Mouse (Mus musculus) heart, adult 18-20 months (tissue): Measurements from ENCODE around the gene Gapdh. TPM values are rescaled to one million over a fixed set of nuclear protein-coding genes. Genes with fewer than 3 reads are reported as not detected.
A peak's percentile ranks its signal among the peaks of the same experiment; 100 is the strongest.
"Not testable (repeated sequence)": the region's sequence is repeated elsewhere in the genome, so short reads cannot be mapped to it uniquely, and the experiment has no call there.

Experiments used
- DNase-seq, 2 experiments: peaks; one replicate each; pipeline ENCODE4 v3.0.0; 2021 to 2022; ENCODE audit warnings: mixed read lengths in 1 of 2
- total RNA-seq, 2 experiments: library from RNA; stranded (reverse); gene quantifications; 2 replicates each; pipeline ENCODE4 v1.2.3; 2021

The Gapdh gene
- total RNA-seq, 2 experiments from 2014 or later = 4,422 to 5,568 TPM

- no peak for DNase-seq
Measured at GRCm38 (mm10) chr6:125168086-125168485, 1.8 kb upstream of the Gapdh start.

DNA sequence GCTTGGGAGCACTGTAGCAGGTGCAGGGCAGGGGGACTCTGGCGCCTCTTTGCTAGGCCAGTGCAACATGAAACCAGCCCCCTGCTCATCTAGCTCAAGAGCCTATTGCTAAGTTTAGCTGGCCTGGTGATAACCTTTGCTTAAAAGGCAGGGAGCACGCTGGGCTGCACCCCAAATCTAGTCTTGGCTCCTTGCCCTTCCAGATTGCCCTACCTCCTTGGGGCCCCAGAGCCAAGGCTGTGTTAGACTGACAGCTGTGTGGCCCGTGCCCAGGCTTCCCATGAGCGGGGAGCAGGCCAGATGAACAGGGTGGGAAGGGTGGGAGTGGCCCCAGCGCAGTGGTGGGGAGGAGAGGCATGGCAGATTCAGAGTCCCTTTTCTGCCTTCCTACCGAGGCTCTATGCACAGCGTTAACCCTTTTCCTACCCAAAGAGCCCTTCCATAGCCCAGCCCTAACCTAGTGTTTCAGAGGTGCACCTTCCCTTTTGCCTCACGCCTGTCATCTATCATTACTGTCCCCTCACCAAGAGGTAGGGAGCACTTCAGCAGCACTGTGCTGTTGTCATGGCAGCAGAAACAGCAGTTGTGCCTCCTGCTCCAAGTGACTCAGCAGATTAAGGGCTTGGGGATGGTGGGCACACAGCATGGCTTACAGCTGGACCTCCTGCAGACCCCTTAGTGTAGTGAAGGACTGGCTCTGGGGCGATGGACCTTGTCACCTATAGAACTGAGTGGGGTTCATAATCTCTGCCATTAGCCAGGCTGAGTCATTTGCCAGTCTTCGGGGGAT is 789 bp upstream of the Gapdh start:
- DNase-seq = peak in 1 of 2 experiments; percentile 87

DNA sequence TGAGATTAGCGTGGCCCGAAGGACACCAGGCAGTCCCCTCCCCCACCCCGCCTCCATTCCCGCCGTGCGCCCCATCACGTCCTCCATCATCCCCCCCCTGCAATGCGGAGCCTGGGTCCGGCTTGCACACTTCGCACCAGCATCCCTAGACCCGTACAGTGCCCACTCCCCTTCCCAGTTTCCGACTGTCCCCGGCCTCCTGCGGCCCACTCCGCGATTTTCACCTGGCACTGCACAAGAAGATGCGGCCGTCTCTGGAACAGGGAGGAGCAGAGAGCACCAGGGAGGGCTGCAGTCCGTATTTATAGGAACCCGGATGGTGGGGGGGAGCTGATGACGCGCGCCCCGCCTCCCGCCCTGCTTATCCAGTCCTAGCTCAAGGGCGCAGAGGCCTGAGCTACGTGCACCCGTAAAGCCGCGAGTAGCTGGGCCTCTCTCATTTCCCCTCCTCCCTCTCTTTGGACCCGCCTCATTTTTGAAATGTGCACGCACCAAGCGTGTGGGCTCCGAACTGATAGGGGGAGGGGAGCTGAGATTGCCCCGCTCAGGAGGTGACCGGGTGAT is 857 bp downstream of the Gapdh start:
- DNase-seq = peak; percentile 98 to 99

- DNase-seq = peak; percentile 64 to 76
Measured at GRCm38 (mm10) chr6:125164672-125165327, 1.5 kb downstream of the Gapdh start.

DNA sequence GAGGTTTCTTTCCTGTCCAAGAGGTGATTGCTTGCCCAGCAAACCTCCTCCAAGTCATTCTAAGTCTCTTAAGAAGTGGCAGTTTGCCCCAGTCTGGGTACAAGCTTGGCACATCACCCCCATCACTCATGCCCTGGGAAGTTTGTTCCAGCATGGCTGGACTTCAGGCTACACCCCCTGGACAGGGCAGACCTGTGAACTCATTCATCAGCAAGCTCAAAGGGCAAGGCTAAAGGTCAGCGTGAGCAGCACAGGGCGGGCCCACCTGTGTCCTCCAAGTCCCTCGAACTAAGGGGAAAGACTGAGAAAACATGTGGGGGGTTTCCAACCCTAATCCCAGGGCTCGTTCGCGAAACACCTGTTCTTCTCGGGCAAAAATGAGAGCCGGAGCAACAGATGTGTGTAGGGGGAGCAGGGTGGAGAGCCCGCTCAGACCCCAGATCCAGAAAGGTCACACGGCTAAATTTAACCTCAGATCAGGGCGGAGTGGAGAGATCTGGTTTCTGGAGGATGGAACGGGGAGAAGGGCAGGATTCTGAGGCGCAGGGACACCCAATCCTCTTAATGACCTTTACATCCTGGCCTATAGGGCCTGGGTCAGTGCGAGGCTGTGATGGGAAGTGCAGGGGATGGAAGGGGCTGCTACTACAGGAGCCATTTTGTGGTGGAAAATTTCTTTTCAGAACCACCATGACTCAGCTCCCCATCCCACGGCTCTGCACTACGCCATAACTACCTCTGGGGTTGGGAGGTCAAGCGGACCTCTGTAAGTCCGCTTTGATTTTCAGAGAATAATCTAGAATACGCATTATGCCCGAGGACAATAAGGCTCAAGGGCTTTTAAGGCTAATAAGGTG is 2.2 kb downstream of the Gapdh start:
- DNase-seq = peak; percentile 57 to 58

GRCm38 (mm10) chr6:125162615-125163305 is 3.5 kb downstream of the Gapdh start:
- DNase-seq = not testable (repeated sequence)

DNA sequence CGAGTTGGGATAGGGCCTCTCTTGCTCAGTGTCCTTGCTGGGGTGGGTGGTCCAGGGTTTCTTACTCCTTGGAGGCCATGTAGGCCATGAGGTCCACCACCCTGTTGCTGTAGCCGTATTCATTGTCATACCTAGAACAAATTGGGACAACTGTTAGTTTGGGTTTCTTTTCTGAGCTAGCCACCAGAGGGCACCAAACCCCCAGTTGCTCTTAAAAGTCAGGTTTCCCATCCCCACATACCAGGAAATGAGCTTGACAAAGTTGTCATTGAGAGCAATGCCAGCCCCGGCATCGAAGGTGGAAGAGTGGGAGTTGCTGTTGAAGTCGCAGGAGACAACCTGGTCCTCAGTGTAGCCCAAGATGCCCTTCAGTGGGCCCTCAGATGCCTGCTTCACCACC is 4.3 kb downstream of the Gapdh start:
- peak; percentile 71 to 83 for DNase-seq

- peak; percentile 86 to 91 for DNase-seq
Measured at GRCm38 (mm10) chr6:125160854-125161760, 5.2 kb downstream of the Gapdh start.

DNA sequence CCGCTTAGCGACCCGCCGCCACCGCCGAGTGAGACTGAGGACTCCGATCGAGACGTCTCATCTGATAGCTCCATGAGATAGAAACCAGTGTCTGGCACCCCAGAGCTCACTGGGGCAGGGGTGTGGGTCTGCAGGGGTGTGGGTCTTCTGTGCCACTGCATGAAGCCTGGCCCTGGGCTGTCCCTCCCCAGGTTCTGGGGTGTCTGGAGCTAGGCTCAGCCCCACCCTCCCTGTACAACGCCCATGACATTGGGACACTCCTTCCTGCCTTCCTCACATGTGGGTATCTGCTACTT is 5.8 kb downstream of the Gapdh start:
- DNase-seq = peak in 1 of 2 experiments; percentile 15

DNA sequence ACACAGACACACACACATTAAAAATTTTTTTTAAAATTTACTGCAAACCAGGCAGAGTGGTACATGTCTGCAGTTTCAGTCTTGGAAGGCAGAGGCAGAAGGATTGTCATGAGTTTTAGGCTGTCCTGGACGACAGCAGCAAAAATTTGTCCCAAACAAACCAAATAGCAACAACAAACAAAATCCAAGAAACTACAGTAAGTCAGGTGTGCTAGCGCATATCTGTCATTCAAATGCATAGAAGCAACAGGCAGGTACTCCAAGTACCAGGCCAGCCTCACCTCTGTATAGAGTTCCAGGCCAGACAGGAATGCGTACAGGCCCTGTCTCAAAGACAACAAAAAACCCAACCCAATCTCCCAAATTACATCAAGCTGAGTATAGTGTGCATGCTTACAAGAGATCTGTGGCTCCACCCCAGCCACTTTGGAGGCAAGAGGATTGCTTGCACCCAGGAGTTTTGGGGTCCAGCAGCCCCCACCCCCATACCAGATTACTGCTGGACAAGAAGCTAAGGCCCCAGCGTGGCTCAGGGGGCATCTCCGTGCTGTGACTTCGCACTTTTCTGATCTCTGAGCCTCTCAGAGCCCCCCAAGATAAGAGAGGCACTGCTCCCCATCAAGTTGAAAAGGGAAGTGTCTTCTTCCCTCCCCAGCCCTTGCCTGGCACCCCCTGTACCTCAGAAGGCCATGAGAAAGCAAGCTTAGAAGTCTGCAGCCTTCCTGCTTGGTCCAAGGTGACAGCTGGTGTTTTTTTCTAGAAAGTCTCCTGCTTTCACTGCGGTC is 6.3 kb downstream of the Gapdh start:
- no peak for DNase-seq

DNA sequence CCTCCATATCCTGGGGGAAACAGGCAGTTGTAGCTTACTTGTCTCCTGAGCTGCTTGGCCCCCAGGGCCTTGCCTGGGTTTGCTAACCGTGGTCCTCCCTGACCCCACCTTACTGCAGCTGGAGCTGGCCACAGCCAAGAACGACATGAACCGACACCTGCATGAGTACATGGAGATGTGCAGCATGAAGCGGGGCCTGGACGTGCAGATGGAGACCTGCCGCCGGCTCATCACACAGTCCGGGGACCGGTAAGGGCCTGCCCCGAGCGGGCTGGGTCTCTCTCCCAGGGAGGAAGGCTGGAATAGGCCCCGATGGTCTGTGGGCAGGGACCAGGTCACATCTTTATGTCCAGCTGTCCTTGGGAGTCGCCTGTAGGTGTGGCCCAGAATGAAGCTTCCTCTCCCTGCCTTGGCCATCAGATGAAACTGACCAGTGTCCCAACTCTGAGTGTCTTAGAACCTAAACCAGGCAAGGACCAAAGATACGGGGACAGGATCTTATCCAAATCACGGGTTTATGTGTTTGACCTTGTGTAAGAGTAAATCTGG is 7.2 kb downstream of the Gapdh start:
- no peak for DNase-seq

DNA sequence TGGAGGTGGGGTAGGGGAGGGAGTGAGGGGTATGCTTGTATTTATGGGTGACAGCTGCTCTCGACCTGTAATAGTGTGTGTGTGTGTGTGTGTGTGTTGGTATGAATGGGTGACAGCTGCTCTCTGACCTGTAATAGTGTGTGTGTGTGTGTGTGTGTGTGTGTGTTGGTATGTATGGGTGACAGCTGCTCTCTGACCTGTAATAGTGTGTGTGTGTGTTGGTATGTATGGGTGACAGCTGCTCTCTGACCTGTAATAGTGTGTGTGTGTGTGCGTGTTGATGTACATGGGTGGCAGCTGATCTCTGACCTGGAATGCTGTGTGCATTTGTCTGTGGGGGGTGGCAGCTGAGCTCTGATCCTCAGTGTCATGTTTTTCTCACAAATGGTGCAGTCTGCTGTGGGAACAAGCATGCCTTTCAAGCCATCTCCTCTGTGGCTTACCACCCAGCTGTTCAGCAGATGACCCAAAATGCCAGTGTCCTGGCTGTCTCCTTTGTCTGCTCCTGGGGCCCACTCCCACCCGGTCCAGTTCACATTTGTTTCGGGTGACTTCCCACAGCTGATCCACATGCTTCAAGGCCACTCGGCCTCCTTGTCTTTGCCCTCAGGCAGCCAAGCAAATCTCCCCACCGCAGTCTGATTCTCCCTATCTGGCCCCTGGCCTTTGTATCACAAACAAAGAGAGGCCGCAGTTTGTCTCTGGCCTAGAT is 9.2 kb downstream of the Gapdh start:
- DNase-seq = no peak

DNA sequence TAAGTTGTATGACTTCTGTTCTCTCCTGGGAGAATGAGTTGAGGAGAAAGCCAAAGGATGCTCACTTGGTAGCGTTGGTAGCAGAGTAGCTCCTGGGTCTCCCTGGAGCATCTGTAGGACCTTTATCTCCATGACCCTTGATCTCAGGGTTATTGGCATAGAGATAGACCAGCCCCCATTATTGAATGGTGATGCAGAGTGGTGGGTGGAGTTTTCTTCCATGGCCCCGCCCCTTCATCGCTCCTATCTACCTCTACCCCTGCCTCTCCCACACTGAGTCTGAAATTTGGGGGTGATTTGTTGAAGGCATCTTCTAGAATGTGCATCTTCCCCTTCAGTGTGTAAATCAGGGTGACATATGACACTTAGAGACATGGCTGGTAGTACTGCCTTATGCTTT is 9.8 kb downstream of the Gapdh start:
- no peak for DNase-seq

DNA sequence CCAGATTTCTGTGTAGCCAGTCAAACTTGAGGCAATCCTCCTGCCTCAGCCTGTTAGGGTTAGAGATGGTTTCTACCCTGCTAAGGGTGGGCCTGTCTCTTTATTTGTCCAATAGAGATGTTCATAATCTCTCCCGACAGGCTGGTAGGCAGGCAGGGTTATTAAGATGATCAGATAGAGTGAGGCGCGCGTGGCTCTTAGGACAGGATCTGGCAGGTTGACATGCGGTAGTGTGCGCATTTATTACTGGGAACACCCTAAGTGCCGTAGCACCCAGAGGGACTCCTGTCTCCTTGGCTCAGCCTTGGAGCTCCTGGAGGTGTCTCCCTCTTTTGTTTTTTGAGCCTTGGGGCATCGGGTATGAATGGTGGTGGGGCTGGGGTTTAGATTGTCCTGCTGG is 11.0 kb downstream of the Gapdh start:
- DNase-seq = no peak

- DNase-seq = no peak
Measured at GRCm38 (mm10) chr6:125154550-125154949, 11.7 kb downstream of the Gapdh start.

DNA sequence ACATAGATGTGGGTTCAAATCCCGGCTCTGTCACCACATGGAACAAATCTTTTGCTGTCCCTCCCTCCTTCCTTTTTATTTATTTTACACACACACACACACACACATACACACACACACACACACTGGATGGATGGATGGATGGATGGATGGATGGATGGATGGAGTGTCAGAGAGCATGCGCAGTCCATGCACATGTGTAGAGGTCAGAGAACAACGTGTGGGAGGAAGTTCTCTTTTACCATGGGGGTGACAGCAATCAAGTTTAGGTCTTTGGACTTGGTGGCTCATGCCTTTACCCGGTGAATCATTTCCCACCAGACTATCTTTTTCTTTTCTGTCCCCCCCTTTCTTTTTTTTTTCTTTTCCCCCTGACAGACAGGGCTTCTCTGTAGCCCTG is 12.6 kb downstream of the Gapdh start:
- no peak for DNase-seq

GRCm38 (mm10) chr6:125153018-125153389 is 13.3 kb downstream of the Gapdh start:
- DNase-seq = no peak

DNA sequence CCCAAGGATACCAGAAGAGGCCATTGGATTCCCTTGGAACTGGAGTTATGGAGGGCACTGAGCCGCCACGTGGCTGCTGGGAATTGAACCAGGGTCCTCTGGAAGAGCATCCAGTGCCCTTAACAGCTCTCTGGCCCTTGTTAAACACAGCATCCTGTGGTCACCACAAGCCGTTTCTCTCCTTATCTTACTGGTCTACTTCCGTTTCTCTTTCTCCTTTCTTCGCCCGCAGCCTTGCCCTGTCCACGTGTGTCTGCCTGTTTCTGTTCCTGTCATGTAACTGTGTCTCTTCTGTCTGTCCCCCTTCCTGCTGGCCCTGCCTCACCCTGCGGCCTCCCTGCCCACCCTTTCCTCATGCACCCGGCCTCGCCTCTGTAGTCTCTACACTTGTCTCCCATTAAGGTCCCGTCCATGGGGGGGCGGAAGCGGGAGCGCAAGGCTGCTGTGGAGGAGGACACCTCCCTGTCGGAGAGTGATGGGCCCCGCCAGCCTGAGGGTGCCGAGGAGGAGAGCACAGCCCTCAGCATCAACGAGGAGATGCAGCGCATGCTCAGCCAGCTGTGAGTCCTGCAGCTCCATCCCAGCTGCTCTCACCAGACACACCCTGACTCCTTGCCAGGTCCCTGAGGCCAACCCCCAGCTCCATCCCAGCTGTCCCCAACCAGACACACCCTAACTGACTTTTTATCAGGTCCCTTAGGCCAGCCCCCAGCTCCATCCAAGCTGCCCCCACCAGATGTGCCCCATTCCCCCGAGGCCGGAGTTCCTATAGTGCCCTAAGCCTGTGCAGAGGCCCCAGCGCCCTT is 13.9 kb downstream of the Gapdh start:
- DNase-seq = peak; percentile 71 to 82
